Mouse (Mus musculus) midbrain, embryonic 11.5 days (tissue): ENCODE results near the gene Tmcc3. TPM values are rescaled to one million over a fixed set of nuclear protein-coding genes. Genes with fewer than 3 reads are reported as not detected.

Experiments used
- ATAC-seq: fragments of 200-750 bp; cut with Nextera tagmentation; 2 replicates; pipeline ENCODE4 v1.8.0; 2017; ENCODE audit warnings: moderate TSS enrichment, moderate library complexity; ENCODE audit not compliant: low FRiP score
- DNase-seq: peaks from one replicate; pipeline ENCODE4 v3.0.0; 2015; ENCODE audit warnings: low spot score; ENCODE audit errors: missing footprints
- H3K27ac ChIP-seq: fragments of 300-500 bp; sonication (generic); 2 replicates; pipeline ENCODE4 v1.5.1; 2014; ENCODE audit warnings: low read depth, low read length
- H3K27me3 ChIP-seq: fragments of 300-500 bp; sonication (generic); 2 replicates; pipeline ENCODE4 v1.6.1; 2014; ENCODE audit warnings: mild to moderate bottlenecking, low read length, moderate library complexity, mixed read lengths; ENCODE audit not compliant: control insufficient read depth, insufficient read depth
- H3K36me3 ChIP-seq: fragments of 300-500 bp; sonication (generic); 2 replicates; pipeline ENCODE4 v1.6.1; 2014; ENCODE audit warnings: mild to moderate bottlenecking, low read length, moderate library complexity, mixed read lengths; ENCODE audit not compliant: control insufficient read depth, insufficient read depth
- H3K4me1 ChIP-seq: fragments of 300-500 bp; sonication (generic); 2 replicates; pipeline ENCODE4 v1.6.1; 2014; ENCODE audit warnings: low read length; ENCODE audit not compliant: control insufficient read depth, insufficient read depth
- H3K4me2 ChIP-seq: fragments of 300-500 bp; sonication (generic); 2 replicates; pipeline ENCODE4 v1.6.1; 2014; ENCODE audit warnings: mild to moderate bottlenecking, moderate library complexity
- H3K4me3 ChIP-seq: fragments of 300-500 bp; sonication (generic); 2 replicates; pipeline ENCODE4 v1.5.1; 2014; ENCODE audit warnings: low read depth, low read length
- H3K9ac ChIP-seq: fragments of 300-500 bp; sonication (generic); 2 replicates; pipeline ENCODE4 v1.6.1; 2014; ENCODE audit warnings: low read length
- H3K9me3 ChIP-seq: fragments of 300-500 bp; sonication (generic); 2 replicates; pipeline ENCODE4 v1.6.1; 2016; ENCODE audit warnings: low read length; ENCODE audit not compliant: control insufficient read depth
- WGBS: fragments of 180-500 bp; shearing (Covaris S2); extraction: QIAGEN DNeasy Blood & Tissue Kit; methylation state at CpG from one replicate; pipeline ENCODE4 v1.1.7; 2014; 5-methylcytosine and 5-hydroxymethylcytosine counted together
- polyA plus RNA-seq: library from polyadenylated mRNA; unstranded; fragments of >200 nt; fragmentation: Nextera tagmentation; extraction: Ambion mirVana; gene quantifications from 2 replicates; pipeline ENCODE4 v1.2.1, GENCODE M21; 2014

Gene Tmcc3
- 3.2 and 4.0 TPM in 2 replicates for polyA plus RNA-seq

- peaks cover 2% of the 10 kb centered on the region; the same call in 1 of the 2 replicates for H3K27me3 ChIP-seq
- H3K4me3 ChIP-seq: peak within 1 kb of the TSS; percentile 46
- peak within 1 kb of the TSS; percentile 94 for H3K4me2 ChIP-seq
- DNase-seq (no peak), ATAC-seq (peak; percentile 25)
- H3K27ac ChIP-seq: no peak within 1 kb of the TSS
- WGBS: 3% methylated on average over 19 of the region's 19 CpGs
- no peaks in the 10 kb centered on the region for H3K9me3 ChIP-seq
- peaks cover 7% of the 10 kb centered on the region for H3K4me1 ChIP-seq
- H3K36me3 ChIP-seq: no peaks in the 10 kb centered on the region
- peak within 1 kb of the TSS; percentile 67 for H3K9ac ChIP-seq
Observed at GRCm38 (mm10) chr10:94311511-94312006, at the start of gene Tmcc3. Gene Tmcc3, plus strand, starts transcription at chr10:94311949.

- Histone ChIP-seq H3K9me3 (no peaks in the 10 kb centered on the region), H3K4me1 (0 out of 2 replicates have a peak, but pooled peaks cover 2% of the 10 kb centered on the region), H3K4me2 (no peak overlapping the region), H3K4me3 (no peak overlapping the region), H3K36me3 (no peaks in the 10 kb centered on the region), H3K9ac (no peak overlapping the region), H3K27me3 (no peaks in the 10 kb centered on the region), H3K27ac (no peak overlapping the region)
- DNase-seq (no peak), ATAC-seq (no peak)
- WGBS: 90% methylated on average over 13 of the region's 13 CpGs
Observed at GRCm38 (mm10) chr10:94262646-94263045, 49.1 kb upstream of the Tmcc3 start.

GRCm38 (mm10) chr10:94263211-94263610, 48.5 kb upstream of the Tmcc3 start:
- no peak overlapping the region for H3K27ac ChIP-seq
- 75% methylated on average over 3 of the region's 3 CpGs for WGBS
- no peak overlapping the region for H3K4me3 ChIP-seq
- no peaks in the 10 kb centered on the region for H3K27me3 ChIP-seq
- H3K4me1 ChIP-seq: 0 out of 2 replicates have a peak, but pooled peaks cover 2% of the 10 kb centered on the region
- H3K9ac ChIP-seq: no peak overlapping the region
- no peaks in the 10 kb centered on the region for H3K9me3 ChIP-seq
- ATAC-seq (no peak), DNase-seq (no peak)
- H3K36me3 ChIP-seq: no peaks in the 10 kb centered on the region
- no peak overlapping the region for H3K4me2 ChIP-seq

- 65% methylated on average over 17 of the region's 17 CpGs for WGBS
- no peak overlapping the region for H3K4me2 ChIP-seq
- 0 out of 2 replicates have a peak, but pooled peaks cover 2% of the 10 kb centered on the region for H3K4me1 ChIP-seq
- H3K4me3 ChIP-seq: no peak overlapping the region
- H3K27me3 ChIP-seq: no peaks in the 10 kb centered on the region
- 0 out of 2 replicates have a peak, but pooled peaks cover 2% of the 10 kb centered on the region for H3K9me3 ChIP-seq
- no peak for DNase-seq
- no peak overlapping the region for H3K27ac ChIP-seq
- peak overlapping the region; percentile 12; the same call in 1 of the 2 replicates for H3K9ac ChIP-seq
- no peaks in the 10 kb centered on the region for H3K36me3 ChIP-seq
- no peak for ATAC-seq
Observed at GRCm38 (mm10) chr10:94265656-94266542, 45.9 kb upstream of the Tmcc3 start.

DNA sequence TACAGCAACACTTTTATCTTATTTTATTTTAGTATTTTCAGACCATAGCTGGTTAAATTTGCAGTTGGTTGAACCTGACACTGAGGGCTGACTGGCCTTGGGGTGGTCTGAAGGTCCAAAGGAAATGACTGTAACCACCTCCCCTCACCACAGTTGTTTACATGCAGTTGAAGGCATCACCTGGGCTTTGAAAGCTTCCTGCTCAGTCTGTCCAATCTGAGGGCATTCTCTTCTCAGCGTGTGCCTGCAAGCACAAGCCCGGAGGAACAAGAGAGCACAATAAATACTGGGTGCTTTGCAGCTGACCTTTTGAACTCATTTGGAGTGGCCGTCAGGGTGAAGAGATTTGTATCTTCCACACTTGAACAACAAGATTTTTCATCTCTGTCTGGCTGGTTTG, 36.4 kb upstream of the Tmcc3 start:
- Histone ChIP-seq H3K9ac (no peak overlapping the region), H3K4me3 (no peak overlapping the region), H3K27ac (no peak overlapping the region), H3K36me3 (no peaks in the 10 kb centered on the region), H3K4me1 (no peaks in the 10 kb centered on the region), H3K4me2 (no peak overlapping the region), H3K27me3 (no peaks in the 10 kb centered on the region), H3K9me3 (no peaks in the 10 kb centered on the region)
- DNase-seq (no peak), ATAC-seq (no peak)
- 32% methylated on average over 3 of the region's 3 CpGs for WGBS

- Histone ChIP-seq H3K4me1 (no peaks in the 10 kb centered on the region), H3K4me2 (no peak overlapping the region), H3K9me3 (no peaks in the 10 kb centered on the region), H3K27me3 (no peaks in the 10 kb centered on the region), H3K36me3 (no peaks in the 10 kb centered on the region), H3K9ac (no peak overlapping the region), H3K27ac (no peak overlapping the region), H3K4me3 (no peak overlapping the region)
- ATAC-seq: no peak
- WGBS: 59% methylated on average over 2 of the region's 2 CpGs
- no peak for DNase-seq
Observed at GRCm38 (mm10) chr10:94276511-94276910, 35.2 kb upstream of the Tmcc3 start.

- WGBS: 92% methylated on average over 8 of the region's 8 CpGs
- H3K4me1 ChIP-seq: no peaks in the 10 kb centered on the region
- H3K4me2 ChIP-seq: no peak overlapping the region
- H3K9ac ChIP-seq: no peak overlapping the region
- no peak overlapping the region for H3K4me3 ChIP-seq
- no peak overlapping the region for H3K27ac ChIP-seq
- no peaks in the 10 kb centered on the region for H3K9me3 ChIP-seq
- ATAC-seq (no peak), DNase-seq (no peak)
- H3K36me3 ChIP-seq: no peaks in the 10 kb centered on the region
- H3K27me3 ChIP-seq: no peaks in the 10 kb centered on the region
Observed at GRCm38 (mm10) chr10:94282179-94282578, 29.6 kb upstream of the Tmcc3 start.

DNA sequence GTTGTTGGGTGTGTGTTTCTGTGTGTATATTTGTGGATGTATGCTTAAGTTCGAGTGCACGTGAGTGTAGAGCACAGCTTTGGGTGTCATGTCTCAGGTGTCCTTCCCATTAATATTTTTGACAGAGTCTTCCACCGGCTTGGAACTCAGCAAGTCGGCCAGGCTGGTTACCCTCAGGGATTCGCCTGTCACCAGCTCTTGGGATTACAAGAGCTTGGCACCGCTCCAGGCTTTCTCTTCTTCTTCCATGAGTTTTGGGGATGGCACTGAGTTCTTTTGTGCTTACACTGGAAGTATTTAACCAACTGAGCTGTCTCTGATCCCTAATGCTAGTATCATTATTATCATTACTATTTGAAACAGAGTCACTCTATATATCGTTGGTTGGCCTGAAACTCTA, 29.0 kb upstream of the Tmcc3 start:
- ATAC-seq (no peak), DNase-seq (no peak)
- 91% methylated on average over 7 of the region's 7 CpGs for WGBS
- no peaks in the 10 kb centered on the region for H3K36me3 ChIP-seq
- no peak overlapping the region for H3K9ac ChIP-seq
- no peak overlapping the region for H3K4me3 ChIP-seq
- H3K4me1 ChIP-seq: no peaks in the 10 kb centered on the region
- H3K27ac ChIP-seq: no peak overlapping the region
- no peaks in the 10 kb centered on the region for H3K9me3 ChIP-seq
- no peak overlapping the region for H3K4me2 ChIP-seq
- H3K27me3 ChIP-seq: no peaks in the 10 kb centered on the region

GRCm38 (mm10) chr10:94294437-94294836, 17.3 kb upstream of the Tmcc3 start:
- H3K27me3 ChIP-seq: no peaks in the 10 kb centered on the region
- H3K36me3 ChIP-seq: no peaks in the 10 kb centered on the region
- H3K4me3 ChIP-seq: no peak overlapping the region
- peak overlapping the region; percentile 40 for H3K27ac ChIP-seq
- H3K4me2 ChIP-seq: no peak overlapping the region
- DNase-seq (peak; percentile 83), ATAC-seq (no peak)
- WGBS: 81% methylated on average over 5 of the region's 5 CpGs
- H3K4me1 ChIP-seq: peaks cover 13% of the 10 kb centered on the region
- H3K9me3 ChIP-seq: no peaks in the 10 kb centered on the region
- peak overlapping the region; percentile 7; the same call in 1 of the 2 replicates for H3K9ac ChIP-seq
